Mouse (Mus musculus) forebrain, postnatal 0 days (tissue): ENCODE data around the gene Hspa1l. TPM values are rescaled to one million over a fixed set of nuclear protein-coding genes. Genes with fewer than 3 reads are reported as not detected.
A peak's percentile ranks its signal among the peaks of the same experiment; 100 is the strongest.

ENCODE experiments used
- ATAC-seq: fragments of 200-750 bp; cut with Nextera tagmentation; 2 replicates; pipeline ENCODE4 v1.8.0; 2017; ENCODE audit warnings: mild to moderate bottlenecking, moderate library complexity
- DNase-seq: peaks from one replicate; pipeline ENCODE4 v3.0.0-alpha.2; 2015
- H3K27ac ChIP-seq: fragments of 300-500 bp; sonication (generic); 2 replicates; pipeline ENCODE4 v1.5.1; 2014; ENCODE audit warnings: low read depth, mild to moderate bottlenecking, antibody characterized with exemption, low read length, moderate library complexity, mixed read lengths
- H3K27me3 ChIP-seq: fragments of 300-500 bp; sonication (generic); 2 replicates; pipeline ENCODE4 v1.6.1; 2014; ENCODE audit warnings: mild to moderate bottlenecking, low read length, mixed read lengths; ENCODE audit not compliant: insufficient read depth
- H3K36me3 ChIP-seq: fragments of 300-500 bp; sonication (generic); 2 replicates; pipeline ENCODE4 v1.6.1; 2014; ENCODE audit warnings: mild to moderate bottlenecking, moderate library complexity; ENCODE audit not compliant: insufficient read depth
- H3K4me1 ChIP-seq: fragments of 300-500 bp; sonication (generic); 2 replicates; pipeline ENCODE4 v1.6.1; 2014; ENCODE audit warnings: antibody characterized with exemption; ENCODE audit not compliant: insufficient read depth
- H3K4me2 ChIP-seq: fragments of 300-500 bp; sonication (generic); 2 replicates; pipeline ENCODE4 v1.6.1; 2014; ENCODE audit warnings: low read depth, mild to moderate bottlenecking, moderate library complexity
- H3K4me3 ChIP-seq: fragments of 300-500 bp; sonication (generic); 2 replicates; pipeline ENCODE4 v1.5.1; 2014; ENCODE audit warnings: low read depth, low read length, mixed read lengths
- H3K9ac ChIP-seq: fragments of 300-500 bp; sonication (generic); 2 replicates; pipeline ENCODE4 v1.6.1; 2014; ENCODE audit warnings: mild to moderate bottlenecking
- H3K9me3 ChIP-seq: fragments of 300-500 bp; sonication (generic); 2 replicates; pipeline ENCODE4 v1.6.1; 2016; ENCODE audit warnings: low read length
- CTCF ChIP-seq: sonication (generic); IDR thresholded peaks from 2 replicates; pipeline ENCODE4 v1.5.1; 2016; ENCODE audit warnings: antibody characterized with exemption, control low read depth, low read depth
- WGBS: fragments of 180-500 bp; shearing (Covaris S2); extraction: QIAGEN DNeasy Blood & Tissue Kit; methylation state at CpG from one replicate; pipeline ENCODE4 v1.1.7; 2014; 5-methylcytosine and 5-hydroxymethylcytosine counted together
- polyA plus RNA-seq: library from polyadenylated mRNA; unstranded; fragments of >200 nt; fragmentation: Nextera tagmentation; extraction: Ambion mirVana; gene quantifications from 2 replicates; pipeline ENCODE4 v1.2.1, GENCODE M21; 2015
- total RNA-seq: library from RNA; depleted of rRNA; stranded (reverse); fragments of >200 nt; gene quantifications from 2 replicates; pipeline ENCODE4 v1.2.3, GENCODE M21; 2014

Hspa1l gene
- total and polyA plus RNA-seq, 2 experiments from 2014 or later = 0.24 to 0.36 TPM

DNA sequence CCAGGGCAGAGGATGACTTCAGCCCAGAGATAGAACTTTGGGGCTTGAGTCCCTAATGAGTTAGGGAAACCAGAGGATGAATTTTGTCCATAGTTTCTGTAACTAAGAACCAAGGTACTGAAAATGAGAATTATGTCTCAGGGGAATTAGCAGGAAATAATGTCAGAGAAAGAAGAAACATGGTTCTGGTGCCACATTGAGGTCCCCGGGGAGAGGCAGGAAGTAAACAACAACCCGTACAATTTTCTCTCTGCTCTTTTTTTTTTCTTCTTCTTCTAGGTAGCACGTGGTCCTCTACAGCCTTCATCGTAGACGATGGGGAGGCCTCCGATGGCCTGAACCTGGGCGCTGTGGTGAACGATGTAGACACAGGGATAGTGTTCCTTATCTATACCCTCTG lies 40.2 kb upstream of the Hspa1l start:
- Histone ChIP-seq H3K36me3 (peaks cover 20% of the 10 kb centered on the region), H3K4me1 (peaks cover 7% of the 10 kb centered on the region), H3K27ac (no peak overlapping the region), H3K9ac (peak overlapping the region; percentile 88), H3K27me3 (no peaks in the 10 kb centered on the region), H3K4me2 (peak overlapping the region; percentile 99), H3K9me3 (no peaks in the 10 kb centered on the region), H3K4me3 (peak overlapping the region; percentile 87)
- no peak for ATAC-seq
- TF ChIP-seq CTCF = no peak
- DNase-seq = no peak
- 91% methylated on average over 8 of the region's 8 CpGs for WGBS

DNA sequence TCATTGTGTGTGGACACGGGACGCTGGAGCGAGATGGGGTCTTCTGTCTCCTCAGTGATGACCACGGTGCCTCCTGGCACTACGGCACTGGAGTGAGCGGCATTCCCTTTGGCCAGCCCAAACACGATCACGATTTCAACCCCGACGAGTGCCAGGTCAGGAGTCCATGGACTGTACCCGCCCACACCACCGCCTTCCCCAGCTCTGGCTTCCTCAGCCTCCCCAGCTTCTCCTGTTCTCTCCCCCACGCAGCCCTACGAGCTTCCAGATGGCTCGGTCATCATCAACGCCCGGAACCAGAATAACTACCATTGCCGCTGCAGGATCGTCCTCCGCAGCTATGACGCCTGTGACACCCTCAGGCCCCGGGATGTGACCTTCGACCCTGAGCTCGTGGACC lies 38.5 kb upstream of the Hspa1l start:
- Histone ChIP-seq H3K9me3 (no peaks in the 10 kb centered on the region), H3K36me3 (peaks cover 20% of the 10 kb centered on the region), H3K27me3 (no peaks in the 10 kb centered on the region), H3K9ac (no peak overlapping the region), H3K27ac (no peak overlapping the region), H3K4me3 (no peak overlapping the region), H3K4me1 (peaks cover 7% of the 10 kb centered on the region), H3K4me2 (no peak overlapping the region)
- ATAC-seq (no peak), DNase-seq (no peak)
- 75% methylated on average over 24 of the region's 24 CpGs for WGBS
- no peak for TF ChIP-seq CTCF

DNA sequence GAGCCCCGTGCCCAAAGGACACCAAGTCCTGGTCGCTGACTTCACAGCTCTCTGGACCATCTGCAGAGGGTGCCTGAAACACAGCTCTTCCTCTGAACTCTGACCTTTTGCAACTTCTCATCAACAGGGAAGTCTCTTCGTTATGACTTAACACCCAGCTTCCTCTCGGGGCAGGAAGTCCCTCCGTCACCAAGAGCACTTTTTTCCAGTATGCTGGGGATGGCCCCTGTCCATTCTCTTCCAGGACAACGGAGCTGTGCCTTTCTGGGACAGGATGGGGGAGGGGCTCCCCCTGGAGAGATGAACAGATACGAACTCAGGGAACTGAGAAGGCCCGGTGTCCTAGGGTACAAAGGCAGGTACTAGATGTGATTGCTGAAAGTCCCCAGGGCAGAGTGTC lies 37.7 kb upstream of the Hspa1l start:
- no peak for ATAC-seq
- Histone ChIP-seq H3K9me3 (no peaks in the 10 kb centered on the region), H3K4me1 (peaks cover 7% of the 10 kb centered on the region), H3K4me2 (no peak overlapping the region), H3K36me3 (peaks cover 20% of the 10 kb centered on the region), H3K27ac (no peak overlapping the region), H3K9ac (no peak overlapping the region), H3K4me3 (no peak overlapping the region), H3K27me3 (no peaks in the 10 kb centered on the region)
- no peak for TF ChIP-seq CTCF
- WGBS = 59% methylated on average over 8 of the region's 8 CpGs
- no peak for DNase-seq

DNA sequence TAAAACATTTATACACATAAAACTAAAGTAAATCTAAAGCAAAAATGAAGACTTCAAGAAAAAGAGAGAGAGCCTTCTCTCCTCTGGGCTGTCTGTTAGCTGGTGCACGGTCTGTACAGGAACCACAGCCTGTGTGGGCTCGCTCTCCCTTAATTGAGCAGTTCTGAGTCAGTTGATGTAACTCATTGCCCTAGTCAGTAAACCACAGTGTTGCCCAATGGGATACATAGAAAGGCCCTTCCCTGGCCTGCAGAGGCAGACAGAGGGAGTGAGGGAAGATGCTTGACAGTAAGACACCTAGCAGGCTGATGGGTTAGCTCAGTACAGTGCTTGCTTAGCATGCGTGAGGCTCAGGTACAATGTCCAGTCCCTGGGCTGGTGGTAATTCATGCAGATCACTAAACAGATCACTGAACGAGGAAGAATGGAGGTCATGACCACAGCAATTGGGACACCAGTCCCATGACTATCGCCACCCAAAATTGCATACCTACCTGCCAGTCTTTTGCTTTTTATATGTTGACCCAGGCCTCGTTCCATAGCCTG lies 34.5 kb upstream of the Hspa1l start:
- no peak for DNase-seq
- 85% methylated on average over 6 of the region's 6 CpGs for WGBS
- no peak for ATAC-seq
- Histone ChIP-seq H3K4me2 (no peak overlapping the region), H3K4me1 (no peaks in the 10 kb centered on the region), H3K36me3 (peaks cover 20% of the 10 kb centered on the region), H3K27ac (no peak overlapping the region), H3K4me3 (no peak overlapping the region), H3K9me3 (no peaks in the 10 kb centered on the region), H3K27me3 (no peaks in the 10 kb centered on the region), H3K9ac (no peak overlapping the region)
- TF ChIP-seq CTCF = no peak

DNA sequence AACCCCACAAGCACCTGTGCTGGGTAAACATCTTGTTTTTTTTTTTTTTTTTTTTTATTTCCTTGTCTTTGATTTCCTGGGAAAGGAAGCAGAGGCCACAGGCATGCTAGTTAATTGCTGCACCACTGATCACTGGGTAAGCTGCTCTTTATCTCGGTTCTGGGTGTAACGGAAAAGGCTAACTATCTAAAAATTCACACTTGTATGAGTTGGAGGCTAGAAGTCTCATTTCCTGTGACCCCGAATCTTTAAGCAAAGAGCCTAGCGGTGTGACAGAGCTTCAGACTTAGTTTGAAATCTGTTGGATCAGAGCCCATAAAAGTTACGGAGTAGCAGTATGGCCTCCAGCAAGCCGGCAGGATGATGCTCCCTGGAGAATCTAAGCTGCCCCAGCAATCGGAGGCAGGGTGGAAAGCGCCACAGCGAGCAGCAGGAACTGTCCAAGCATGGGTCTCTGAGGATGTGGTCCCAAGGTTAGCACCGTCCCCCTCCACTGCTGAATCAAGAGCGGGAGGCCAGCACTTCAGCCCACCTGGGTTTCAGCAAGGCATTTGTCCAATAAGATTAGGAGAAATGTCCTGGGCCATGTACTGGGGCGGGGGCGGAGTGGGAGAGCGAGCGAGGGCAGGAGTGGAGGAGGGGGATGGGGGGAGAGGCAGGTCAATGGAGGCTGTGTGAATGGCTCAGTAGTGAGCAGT lies 31.0 kb upstream of the Hspa1l start:
- ATAC-seq (no peak), DNase-seq (no peak)
- Histone ChIP-seq H3K4me2 (peak overlapping the region; percentile 30; the same call in 1 of the 2 replicates), H3K4me3 (0 out of 2 replicates have a peak overlapping the region, but pooled peaks have one; percentile 1), H3K4me1 (no peaks in the 10 kb centered on the region), H3K9ac (no peak overlapping the region), H3K36me3 (no peaks in the 10 kb centered on the region), H3K9me3 (no peaks in the 10 kb centered on the region), H3K27ac (no peak overlapping the region), H3K27me3 (no peaks in the 10 kb centered on the region)
- no peak for TF ChIP-seq CTCF
- WGBS = 5% methylated on average over 15 of the region's 15 CpGs

DNA sequence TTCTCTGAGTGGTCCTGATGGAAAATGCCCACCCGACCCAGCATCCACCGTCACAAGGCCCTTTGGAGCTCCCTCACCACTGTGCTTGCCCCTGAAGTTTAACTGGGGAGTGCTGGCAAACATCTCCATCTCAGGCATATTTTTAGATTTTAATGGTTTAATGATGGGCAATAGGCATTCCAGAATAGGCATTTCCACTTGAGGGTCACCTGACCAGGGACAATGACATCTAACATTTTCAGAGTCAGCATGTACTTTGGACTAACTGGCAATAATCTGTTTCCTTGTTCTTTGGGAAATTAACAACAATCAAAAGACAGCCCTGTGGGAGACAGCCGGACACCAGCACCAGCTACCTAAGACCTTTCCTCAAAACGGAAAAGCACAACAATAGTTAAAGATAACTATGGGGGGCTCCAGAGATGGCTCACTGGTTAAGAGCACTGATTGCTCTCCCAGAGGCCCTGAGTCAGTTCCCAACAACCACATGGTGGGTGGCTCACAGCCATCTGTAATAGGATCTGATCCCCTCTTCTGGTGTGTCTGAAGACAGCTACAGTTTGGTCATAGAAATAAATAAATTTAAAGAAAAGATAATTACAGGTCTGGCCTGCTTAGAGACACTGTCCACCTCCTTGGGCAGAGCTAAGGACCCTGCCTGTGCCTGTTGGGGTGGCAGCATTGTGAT lies 29.2 kb upstream of the Hspa1l start:
- no peak for TF ChIP-seq CTCF
- DNase-seq (no peak), ATAC-seq (no peak)
- no peaks in the 10 kb centered on the region for H3K27me3 ChIP-seq
- H3K36me3 ChIP-seq = no peaks in the 10 kb centered on the region
- H3K9ac ChIP-seq = no peak overlapping the region
- H3K4me2 ChIP-seq = no peak overlapping the region
- H3K4me3 ChIP-seq = no peak overlapping the region
- no peaks in the 10 kb centered on the region for H3K4me1 ChIP-seq
- no peaks in the 10 kb centered on the region for H3K9me3 ChIP-seq
- no peak overlapping the region for H3K27ac ChIP-seq
- WGBS = 83% methylated on average over 4 of the region's 4 CpGs

DNA sequence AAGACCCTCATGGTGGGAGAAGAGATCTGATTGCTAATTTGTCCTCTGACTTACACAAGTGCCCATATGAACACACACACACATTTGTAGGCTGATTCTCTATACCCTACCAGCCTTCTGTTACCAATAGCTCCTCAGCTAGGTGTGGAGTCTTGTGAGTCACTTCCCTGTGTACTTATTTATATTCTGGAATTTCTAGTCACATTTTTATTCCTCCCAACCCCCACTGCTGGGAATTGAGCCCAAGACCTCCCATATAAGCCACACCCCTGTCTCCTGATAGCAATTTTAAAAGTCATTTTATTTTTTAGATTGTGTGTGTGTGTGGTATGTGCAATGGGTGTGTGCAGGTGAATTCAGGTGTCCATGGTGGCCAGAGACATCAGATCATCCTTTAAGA lies 28.1 kb upstream of the Hspa1l start:
- H3K4me1 ChIP-seq = no peaks in the 10 kb centered on the region
- no peak overlapping the region for H3K4me2 ChIP-seq
- H3K27ac ChIP-seq = no peak overlapping the region
- no peak overlapping the region for H3K4me3 ChIP-seq
- H3K9ac ChIP-seq = no peak overlapping the region
- no peak for ATAC-seq
- no peaks in the 10 kb centered on the region for H3K27me3 ChIP-seq
- no peaks in the 10 kb centered on the region for H3K36me3 ChIP-seq
- DNase-seq = no peak
- no peaks in the 10 kb centered on the region for H3K9me3 ChIP-seq
- no peak for TF ChIP-seq CTCF
